Mouse (Mus musculus) midbrain, embryonic 15.5 days (tissue): Measurements from ENCODE around the gene Nr1i3. TPM values are rescaled to one million over a fixed set of nuclear protein-coding genes. Genes with fewer than 3 reads are reported as not detected.

Experiments used
- ATAC-seq: fragments of 200-750 bp; cut with Nextera tagmentation; replicated peaks from 2 replicates; pipeline ENCODE4 v1.8.0; 2017; ENCODE audit warnings: moderate TSS enrichment
- H3K27ac ChIP-seq: fragments of 300-500 bp; sonication (generic); 2 replicates; pipeline ENCODE4 v1.5.1; 2015; ENCODE audit warnings: mild to moderate bottlenecking, inconsistent platforms
- H3K27me3 ChIP-seq: fragments of 300-500 bp; sonication (generic); replicated peaks from 2 replicates; pipeline ENCODE4 v1.6.1; 2015; ENCODE audit warnings: inconsistent platforms
- H3K36me3 ChIP-seq: fragments of 300-500 bp; sonication (generic); replicated peaks from 2 replicates; pipeline ENCODE4 v1.6.1; 2015; ENCODE audit warnings: inconsistent platforms
- H3K4me1 ChIP-seq: fragments of 300-500 bp; sonication (generic); 2 replicates; pipeline ENCODE4 v1.6.1; 2015; ENCODE audit warnings: inconsistent platforms
- H3K4me2 ChIP-seq: fragments of 300-500 bp; sonication (generic); 2 replicates; pipeline ENCODE4 v1.6.1; 2015; ENCODE audit warnings: inconsistent platforms, mild to moderate bottlenecking, moderate library complexity
- H3K4me3 ChIP-seq: fragments of 300-500 bp; sonication (generic); 2 replicates; pipeline ENCODE4 v1.5.1; 2015; ENCODE audit warnings: mild to moderate bottlenecking, inconsistent platforms
- H3K9ac ChIP-seq: fragments of 300-500 bp; sonication (generic); 2 replicates; pipeline ENCODE4 v1.6.1; 2015; ENCODE audit warnings: mild to moderate bottlenecking, inconsistent platforms
- H3K9me3 ChIP-seq: fragments of 300-500 bp; sonication (generic); 2 replicates; pipeline ENCODE4 v1.6.1; 2016; ENCODE audit warnings: inconsistent platforms
- WGBS: fragments of 180-500 bp; shearing (Covaris S2); methylation state at CpG from one replicate; pipeline ENCODE4 v1.1.7; 2015; ENCODE audit warnings: mixed read lengths; 5-methylcytosine and 5-hydroxymethylcytosine counted together
- polyA plus RNA-seq: library from polyadenylated mRNA; unstranded; fragments of >200 nt; fragmentation: Nextera tagmentation; extraction: Ambion mirVana; gene quantifications from 2 replicates; pipeline ENCODE4 v1.2.1, GENCODE M21; 2015

Gene Nr1i3
- polyA plus RNA-seq, 1 experiment from 2014 or later: 0.34 TPM

DNA sequence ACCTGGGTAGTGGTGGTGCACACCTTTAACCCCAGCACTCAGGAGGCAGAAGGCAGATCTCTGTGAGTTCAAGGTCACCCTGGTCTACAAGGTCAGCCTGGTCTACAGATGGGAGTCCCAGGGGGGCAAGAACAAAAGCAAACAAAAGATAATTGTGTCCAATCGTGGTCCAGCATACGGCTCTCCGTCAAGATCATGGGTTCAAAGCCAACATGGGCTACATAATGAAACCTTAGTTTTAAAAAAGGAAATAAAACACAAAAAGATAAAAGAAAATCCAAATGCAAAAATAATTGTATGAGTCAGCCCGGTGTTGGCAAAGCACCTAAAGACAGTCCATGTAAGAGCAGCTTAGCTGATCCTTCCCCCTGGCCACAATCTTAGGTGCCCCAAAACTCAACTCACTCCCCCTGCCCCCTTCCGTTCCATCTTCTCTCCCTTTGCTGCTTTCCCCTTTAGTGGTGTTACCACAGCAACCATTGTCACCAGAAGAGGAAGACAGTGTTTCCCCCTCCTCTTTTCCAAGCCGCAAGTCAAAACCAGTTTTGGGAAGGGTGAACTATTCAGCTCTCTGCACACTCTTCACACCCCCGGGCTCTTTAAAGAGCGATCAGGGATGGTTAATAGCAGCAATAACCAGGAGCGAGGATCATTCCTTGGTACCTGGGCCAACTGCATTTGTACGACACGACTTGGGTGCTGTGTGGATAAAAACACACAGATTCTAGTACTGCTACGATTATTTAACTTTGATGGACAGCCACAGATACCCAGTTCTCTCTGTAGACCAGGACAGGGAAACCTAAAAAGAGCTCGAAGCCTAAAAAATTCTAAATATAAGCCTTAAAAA lies 25.7 kb upstream of the Nr1i3 start:
- Histone ChIP-seq H3K4me3 (no peak overlapping the region), H3K4me1 (peaks cover 24% of the 10 kb centered on the region), H3K9me3 (no peaks in the 10 kb centered on the region), H3K27me3 (no peaks in the 10 kb centered on the region; the same call in 1 of the 2 replicates), H3K27ac (no peak overlapping the region), H3K9ac (no peak overlapping the region), H3K4me2 (no peak overlapping the region), H3K36me3 (no peaks in the 10 kb centered on the region)
- no peak for ATAC-seq
- WGBS: 13% methylated on average over 13 of the region's 13 CpGs

DNA sequence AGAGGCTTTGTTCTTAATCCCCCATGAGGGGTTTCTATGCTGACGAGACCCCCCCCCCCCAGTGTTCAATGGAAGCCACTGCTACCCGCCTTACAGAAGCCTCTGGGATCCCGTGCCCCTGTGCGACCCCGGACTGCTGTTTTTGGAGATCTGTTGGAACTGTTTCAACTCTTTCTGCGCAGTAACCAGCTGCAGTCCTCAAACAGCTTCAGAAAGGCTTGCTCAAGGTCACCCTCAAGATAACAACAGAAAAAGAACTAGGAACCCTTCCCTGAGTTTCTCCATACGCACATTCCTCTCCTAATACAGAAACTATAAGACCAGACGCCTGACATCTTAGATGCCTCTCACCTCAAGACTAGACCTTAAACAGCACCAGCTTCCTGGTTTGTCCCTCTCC lies 24.7 kb upstream of the Nr1i3 start:
- no peak for ATAC-seq
- H3K36me3 ChIP-seq: no peaks in the 10 kb centered on the region
- no peaks in the 10 kb centered on the region for H3K9me3 ChIP-seq
- no peak overlapping the region for H3K27ac ChIP-seq
- H3K4me1 ChIP-seq: peaks cover 34% of the 10 kb centered on the region
- H3K9ac ChIP-seq: no peak overlapping the region
- peaks cover 2% of the 10 kb centered on the region for H3K27me3 ChIP-seq
- H3K4me3 ChIP-seq: no peak overlapping the region
- 6% methylated on average over 8 of the region's 8 CpGs for WGBS
- H3K4me2 ChIP-seq: no peak overlapping the region

DNA sequence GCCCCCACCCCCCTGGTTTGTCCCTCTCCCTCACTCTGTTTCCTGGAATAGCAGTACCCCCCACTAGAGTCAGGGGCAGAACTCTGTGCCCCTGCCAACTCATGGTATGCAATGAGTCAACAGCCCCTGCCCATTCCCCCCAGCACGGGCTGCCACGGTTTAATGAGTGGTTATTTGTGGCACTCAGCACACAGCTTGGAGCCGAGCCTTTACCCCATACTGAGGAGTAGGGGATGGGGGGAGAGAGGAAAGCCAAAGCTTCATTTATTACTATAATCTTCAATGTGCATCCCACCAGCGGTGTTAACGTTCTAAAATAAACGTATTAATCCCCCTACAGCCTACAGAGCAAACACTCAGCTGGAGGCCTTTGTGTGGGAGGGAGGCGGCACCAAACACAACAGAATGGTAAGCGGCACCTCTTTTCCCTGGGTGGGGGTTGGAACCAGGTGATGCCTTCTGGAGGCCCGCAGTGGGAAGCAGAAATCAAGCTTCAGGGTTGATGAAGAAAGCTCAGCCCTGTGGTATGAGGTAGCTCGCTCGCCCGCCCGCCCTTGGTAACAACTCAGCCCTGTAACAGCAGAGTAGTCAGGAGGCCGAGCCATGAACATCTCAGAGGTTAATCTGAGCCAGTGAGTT lies 24.2 kb upstream of the Nr1i3 start:
- 25% methylated on average over 14 of the region's 14 CpGs for WGBS
- Histone ChIP-seq H3K9me3 (no peaks in the 10 kb centered on the region), H3K4me3 (no peak overlapping the region), H3K36me3 (no peaks in the 10 kb centered on the region), H3K4me1 (peaks cover 39% of the 10 kb centered on the region), H3K9ac (no peak overlapping the region), H3K4me2 (no peak overlapping the region), H3K27me3 (peaks cover 6% of the 10 kb centered on the region), H3K27ac (no peak overlapping the region)
- ATAC-seq: peak; percentile 20; the same call in 1 of the 2 replicates

DNA sequence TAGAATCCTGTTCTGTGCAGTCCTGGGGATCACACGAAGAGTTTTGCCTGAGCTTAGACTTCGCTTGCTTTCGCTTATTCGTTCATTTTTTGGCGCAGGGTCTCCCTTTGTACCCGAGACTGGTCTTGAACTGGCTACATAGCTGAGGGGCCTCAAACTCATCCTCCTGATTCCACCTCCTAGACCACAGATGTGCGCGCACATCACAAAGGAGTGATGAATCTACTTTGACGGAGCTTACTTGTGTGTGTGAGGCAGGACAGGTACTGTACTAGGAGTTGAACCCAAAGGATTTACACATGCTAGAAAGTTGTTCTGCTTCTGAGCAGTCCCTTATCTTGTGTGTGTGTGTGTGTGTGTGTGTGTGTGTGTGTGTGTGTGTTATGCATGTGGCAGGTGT lies 22.9 kb upstream of the Nr1i3 start:
- H3K4me1 ChIP-seq: peaks cover 51% of the 10 kb centered on the region
- no peak overlapping the region for H3K4me2 ChIP-seq
- H3K4me3 ChIP-seq: no peak overlapping the region
- no peak for ATAC-seq
- no peak overlapping the region for H3K27ac ChIP-seq
- H3K9ac ChIP-seq: no peak overlapping the region
- peaks cover 10% of the 10 kb centered on the region for H3K27me3 ChIP-seq
- no peaks in the 10 kb centered on the region for H3K36me3 ChIP-seq
- 95% methylated on average over 9 of the region's 9 CpGs for WGBS
- no peaks in the 10 kb centered on the region for H3K9me3 ChIP-seq

DNA sequence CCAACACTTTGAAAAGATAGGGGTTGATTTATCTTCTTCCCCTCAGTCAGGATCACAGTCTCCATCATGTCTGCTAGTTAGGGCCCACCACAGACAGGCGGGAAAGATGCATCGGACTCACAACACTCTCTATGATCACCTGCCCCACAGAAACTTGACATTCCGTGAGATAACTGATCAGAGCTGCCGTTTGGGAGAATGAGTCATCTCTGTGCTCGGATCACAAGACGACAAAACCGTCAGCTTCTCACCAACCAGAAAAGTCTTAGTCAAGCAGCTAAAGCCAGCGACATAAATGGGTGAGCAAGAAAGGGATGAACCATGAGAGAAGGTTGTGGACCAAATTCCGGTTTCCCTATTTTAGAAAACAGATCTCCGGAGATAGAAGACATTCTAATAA lies 21.5 kb upstream of the Nr1i3 start:
- no peak overlapping the region for H3K27ac ChIP-seq
- H3K4me3 ChIP-seq: no peak overlapping the region
- ATAC-seq: no peak
- no peaks in the 10 kb centered on the region for H3K9me3 ChIP-seq
- no peak overlapping the region for H3K9ac ChIP-seq
- peaks cover 55% of the 10 kb centered on the region for H3K4me1 ChIP-seq
- H3K36me3 ChIP-seq: no peaks in the 10 kb centered on the region
- peaks cover 10% of the 10 kb centered on the region for H3K27me3 ChIP-seq
- H3K4me2 ChIP-seq: 0 out of 2 replicates have a peak overlapping the region, but pooled peaks have one; percentile 1
- 33% methylated on average over 10 of the region's 10 CpGs for WGBS

DNA sequence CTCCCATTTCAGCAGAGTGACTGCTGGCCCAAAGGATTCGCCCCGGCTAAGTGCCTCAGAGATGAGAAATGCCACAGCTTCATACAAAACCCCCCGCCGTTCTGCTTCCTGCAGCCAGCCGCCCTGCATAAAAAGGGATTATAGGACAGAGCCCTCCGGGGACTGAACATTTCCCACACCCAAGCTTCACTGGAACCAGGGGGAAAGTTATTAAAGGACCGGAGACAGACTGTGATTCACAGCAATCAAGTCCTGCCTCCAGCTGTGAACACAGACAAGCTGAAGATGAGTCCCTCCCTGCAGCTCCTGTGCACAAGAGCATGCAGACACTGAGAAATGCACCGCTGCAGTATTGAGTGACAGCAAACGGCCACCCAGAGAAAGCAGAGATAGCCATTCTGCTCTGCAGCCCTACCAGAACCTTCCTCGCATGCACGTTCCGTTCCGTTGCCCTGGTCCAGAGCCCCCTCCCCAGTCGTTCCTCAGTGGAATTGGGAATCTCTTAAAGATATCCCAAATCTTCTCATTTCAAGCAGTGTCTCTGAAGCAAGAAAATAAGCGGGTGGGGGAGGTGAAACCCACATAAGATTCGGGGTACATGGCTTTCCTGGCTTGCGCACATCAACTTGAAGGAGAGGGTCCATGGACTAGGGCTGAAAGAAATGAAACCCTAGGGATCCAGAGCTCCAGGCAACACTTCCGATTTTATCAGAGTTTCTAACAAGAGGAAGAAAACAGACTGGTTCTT lies 20.5 kb upstream of the Nr1i3 start:
- Histone ChIP-seq H3K27ac (peak overlapping the region; percentile 55), H3K36me3 (no peaks in the 10 kb centered on the region), H3K4me2 (peak overlapping the region; percentile 86), H3K27me3 (peaks cover 10% of the 10 kb centered on the region), H3K4me3 (peak overlapping the region; percentile 29), H3K9me3 (no peaks in the 10 kb centered on the region), H3K9ac (peak overlapping the region; percentile 25), H3K4me1 (peaks cover 52% of the 10 kb centered on the region)
- ATAC-seq: peak; percentile 65
- WGBS: 2% methylated on average over 18 of the region's 18 CpGs

DNA sequence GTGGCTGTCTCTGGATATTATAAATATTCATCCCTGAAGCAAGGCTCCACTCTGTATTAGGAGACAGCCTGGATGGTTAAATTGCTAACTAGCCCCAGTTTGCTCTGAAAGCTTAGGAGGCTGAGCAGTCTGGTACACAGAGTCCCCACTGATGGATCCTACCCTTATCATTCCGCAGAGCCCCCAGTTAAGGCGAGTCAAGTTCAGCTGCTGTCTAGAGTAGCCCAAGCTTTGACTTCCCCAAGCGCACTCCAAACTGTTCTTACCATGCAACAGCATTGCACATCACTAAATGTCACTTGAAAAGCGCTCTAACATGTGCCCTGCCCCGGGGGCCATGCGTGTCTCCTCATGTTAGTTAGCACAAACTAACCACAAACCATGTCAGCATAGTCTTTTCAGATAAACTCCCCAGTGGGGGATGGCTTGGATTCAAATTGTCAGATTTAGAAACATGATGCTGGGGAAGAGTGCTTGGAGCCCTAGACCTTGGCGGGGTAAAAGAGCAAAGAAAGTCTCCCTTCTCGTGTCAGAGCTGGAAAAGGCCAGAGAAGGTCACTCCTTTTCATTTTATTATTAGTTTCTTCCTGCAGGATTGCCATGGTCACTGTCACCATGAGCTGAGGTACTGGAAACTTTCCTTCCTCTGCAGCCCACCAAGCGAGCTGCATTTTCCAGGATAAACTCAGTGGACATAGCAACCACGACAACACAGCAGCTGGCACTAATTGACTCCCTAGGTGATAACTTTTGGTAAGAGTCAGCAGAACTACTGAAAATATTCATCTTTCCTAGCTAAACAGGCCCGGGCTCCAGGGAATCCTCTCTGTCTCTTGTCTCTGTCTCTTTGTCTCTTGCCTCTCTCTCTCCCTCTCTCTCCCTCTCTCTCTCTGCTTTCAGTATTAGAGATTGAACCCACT lies 19.6 kb upstream of the Nr1i3 start:
- H3K27me3 ChIP-seq: peaks cover 10% of the 10 kb centered on the region
- WGBS: 21% methylated on average over 11 of the region's 11 CpGs
- H3K4me2 ChIP-seq: peak overlapping the region; percentile 86
- H3K36me3 ChIP-seq: no peaks in the 10 kb centered on the region
- H3K27ac ChIP-seq: 0 out of 2 replicates have a peak overlapping the region, but pooled peaks have one; percentile 55
- no peaks in the 10 kb centered on the region for H3K9me3 ChIP-seq
- peak overlapping the region; percentile 25; the same call in 1 of the 2 replicates for H3K9ac ChIP-seq
- ATAC-seq: 0 out of 2 replicates have a peak, but pooled peaks have one; percentile 5
- peak overlapping the region; percentile 29; the same call in 1 of the 2 replicates for H3K4me3 ChIP-seq
- peaks cover 43% of the 10 kb centered on the region for H3K4me1 ChIP-seq

DNA sequence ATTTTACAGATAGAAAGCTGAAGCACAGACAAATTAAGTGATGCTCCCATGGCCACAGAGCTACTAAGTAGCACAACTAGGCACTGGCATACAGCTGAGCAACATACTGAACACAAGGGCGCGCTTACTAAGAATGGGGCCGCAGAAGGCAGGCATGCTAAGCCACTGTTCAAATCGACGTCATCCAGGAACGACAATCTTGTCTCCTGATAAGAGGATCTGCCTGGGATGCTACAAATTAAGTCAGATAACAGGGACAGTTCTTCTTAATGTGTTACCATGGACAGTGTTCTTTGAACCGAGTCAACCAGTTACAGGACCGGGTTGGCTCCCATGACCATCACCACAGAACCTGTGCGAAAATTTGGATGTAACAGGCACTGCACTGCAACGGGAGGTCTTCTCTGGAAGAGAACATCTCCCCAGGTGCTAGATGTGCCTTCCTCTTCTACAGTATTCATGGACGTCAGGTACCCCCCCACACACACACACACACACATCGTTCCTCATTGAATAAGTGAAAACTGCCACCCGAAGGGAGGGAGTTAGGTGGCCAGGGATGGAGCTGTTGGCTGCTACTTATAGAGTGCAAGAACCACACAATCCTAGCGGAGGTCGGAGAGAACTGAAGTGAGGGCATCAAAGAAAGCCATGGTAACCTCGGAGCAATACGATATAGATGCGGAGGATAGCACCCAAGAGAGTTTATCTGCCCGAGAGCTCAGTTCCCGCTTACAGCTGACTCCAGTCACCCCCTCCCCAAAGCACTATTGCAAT lies 18.5 kb upstream of the Nr1i3 start:
- Histone ChIP-seq H3K27ac (no peak overlapping the region), H3K9ac (peak overlapping the region; percentile 36), H3K9me3 (no peaks in the 10 kb centered on the region), H3K4me1 (peaks cover 36% of the 10 kb centered on the region), H3K27me3 (peaks cover 10% of the 10 kb centered on the region), H3K4me3 (peak overlapping the region; percentile 49), H3K4me2 (peak overlapping the region; percentile 86), H3K36me3 (no peaks in the 10 kb centered on the region)
- ATAC-seq: peak; percentile 32
- 4% methylated on average over 20 of the region's 20 CpGs for WGBS

DNA sequence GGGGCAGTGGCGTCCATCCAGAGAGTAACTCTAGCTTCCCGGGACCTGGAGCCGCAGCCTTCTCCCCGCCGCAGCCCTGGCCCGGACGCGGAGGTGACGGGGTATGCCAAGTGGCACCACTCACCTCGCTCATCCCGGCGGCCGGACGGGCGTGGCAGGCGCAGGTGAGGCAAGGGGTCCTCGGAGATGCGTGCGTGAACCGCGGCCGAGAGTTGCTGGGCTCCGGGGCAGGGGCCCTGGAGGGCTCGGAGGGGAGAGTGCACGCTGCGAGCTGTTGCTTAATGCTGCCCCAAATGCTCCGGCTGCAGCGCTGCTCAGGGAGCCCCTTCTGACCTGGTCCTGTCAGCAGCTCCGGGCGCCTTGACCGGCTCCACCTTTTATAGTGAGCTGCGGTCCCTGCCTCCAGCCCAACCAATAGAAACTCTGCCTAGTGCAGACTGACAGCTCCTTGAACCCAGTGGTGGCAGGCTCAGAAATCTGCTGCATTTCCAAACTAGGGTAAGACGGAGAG lies 17.8 kb upstream of the Nr1i3 start, which contains the start of gene Pcp4l1:
Gene Pcp4l1, minus strand, starts transcription at position 382 of the 511 bp plus-strand sequence.
- H3K9ac ChIP-seq: peak within 1 kb of the TSS; percentile 36
- H3K27ac ChIP-seq: no peak within 1 kb of the TSS
- H3K4me3 ChIP-seq: peak within 1 kb of the TSS; percentile 49
- H3K36me3 ChIP-seq: no peaks in the 10 kb centered on the region
- peaks cover 36% of the 10 kb centered on the region for H3K4me1 ChIP-seq
- H3K9me3 ChIP-seq: no peaks in the 10 kb centered on the region
- peak; percentile 88 for ATAC-seq
- H3K27me3 ChIP-seq: peaks cover 10% of the 10 kb centered on the region
- WGBS: under 1% methylated on average over 33 of the region's 33 CpGs
- peak within 1 kb of the TSS; percentile 86 for H3K4me2 ChIP-seq

DNA sequence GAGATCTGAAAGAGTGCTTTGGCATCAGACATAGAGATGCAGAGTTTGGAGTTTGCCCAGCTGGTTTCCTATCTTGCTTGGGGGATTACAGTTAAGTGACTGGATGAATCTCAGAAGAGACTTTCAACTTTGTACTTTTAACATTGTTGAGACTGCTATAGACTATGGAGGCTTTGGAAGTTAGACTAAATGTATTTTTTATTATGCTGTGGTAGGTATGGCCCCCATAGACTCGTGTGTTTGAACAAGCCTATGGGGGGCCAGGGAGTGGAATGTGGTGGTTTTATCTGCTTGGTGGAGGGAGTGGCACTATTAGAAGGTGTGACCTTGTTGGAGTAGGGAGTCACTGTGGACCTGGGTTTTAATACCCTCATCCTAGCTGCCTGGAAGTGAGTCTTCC lies 14.2 kb upstream of the Nr1i3 start:
- Histone ChIP-seq H3K36me3 (no peaks in the 10 kb centered on the region), H3K4me3 (no peak overlapping the region), H3K9ac (no peak overlapping the region), H3K27ac (no peak overlapping the region), H3K4me1 (peaks cover 16% of the 10 kb centered on the region), H3K4me2 (no peak overlapping the region), H3K9me3 (no peaks in the 10 kb centered on the region), H3K27me3 (peaks cover 5% of the 10 kb centered on the region; the same call in 1 of the 2 replicates)
- ATAC-seq: no peak
- 50% methylated on average over 1 of the region's 1 CpGs for WGBS
